Mouse (Mus musculus) neural tube, embryonic 13.5 days (tissue): ENCODE measurements around the gene Ripor3. TPM values are rescaled to one million over a fixed set of nuclear protein-coding genes. Genes with fewer than 3 reads are reported as not detected.
A peak's percentile ranks its signal among the peaks of the same experiment; 100 is the strongest.

Source experiments
- ATAC-seq: fragments of 200-750 bp; cut with Nextera tagmentation; 2 replicates; pipeline ENCODE4 v1.8.0; 2017; ENCODE audit warnings: low read depth, mild to moderate bottlenecking, moderate TSS enrichment, moderate library complexity
- H3K27ac ChIP-seq: fragments of 300-500 bp; sonication (generic); replicated peaks from 2 replicates; pipeline ENCODE4 v1.5.1; 2015; ENCODE audit warnings: moderate library complexity, mild to moderate bottlenecking, inconsistent platforms
- H3K27me3 ChIP-seq: fragments of 300-500 bp; sonication (generic); 2 replicates; pipeline ENCODE4 v1.6.1; 2015; ENCODE audit warnings: mild to moderate bottlenecking, inconsistent platforms
- H3K36me3 ChIP-seq: fragments of 300-500 bp; sonication (generic); 2 replicates; pipeline ENCODE4 v1.6.1; 2015; ENCODE audit warnings: mild to moderate bottlenecking, inconsistent platforms
- H3K4me1 ChIP-seq: fragments of 300-500 bp; sonication (generic); replicated peaks from 2 replicates; pipeline ENCODE4 v1.6.1; 2015; ENCODE audit warnings: inconsistent platforms
- H3K4me2 ChIP-seq: fragments of 300-500 bp; sonication (generic); 2 replicates; pipeline ENCODE4 v1.6.1; 2015; ENCODE audit warnings: inconsistent platforms, mild to moderate bottlenecking, moderate library complexity
- H3K4me3 ChIP-seq: fragments of 300-500 bp; sonication (generic); 2 replicates; pipeline ENCODE4 v1.5.1; 2015; ENCODE audit warnings: mild to moderate bottlenecking, inconsistent platforms
- H3K9ac ChIP-seq: fragments of 300-500 bp; sonication (generic); 2 replicates; pipeline ENCODE4 v1.6.1; 2015; ENCODE audit warnings: moderate library complexity, mild to moderate bottlenecking, inconsistent platforms
- H3K9me3 ChIP-seq: fragments of 300-500 bp; sonication (generic); 2 replicates; pipeline ENCODE4 v1.6.1; 2016; ENCODE audit warnings: inconsistent platforms
- WGBS: fragments of 180-500 bp; shearing (Covaris S2); methylation state at CpG from one replicate; pipeline ENCODE4 v1.1.7; 2015; 5-methylcytosine and 5-hydroxymethylcytosine counted together
- polyA plus RNA-seq: library from polyadenylated mRNA; unstranded; fragments of >200 nt; fragmentation: Nextera tagmentation; extraction: Ambion mirVana; gene quantifications from 2 replicates; pipeline ENCODE4 v1.2.1, GENCODE M21; 2015

Ripor3 gene
- polyA plus RNA-seq, 1 experiment from 2014 or later, result 0.61 TPM

GRCm38 (mm10) chr2:168046467-168046866, 36.0 kb upstream of the Ripor3 start:
- Histone ChIP-seq H3K27me3 (peaks cover 41% of the 10 kb centered on the region), H3K4me3 (no peak overlapping the region), H3K4me1 (peaks cover 27% of the 10 kb centered on the region), H3K9ac (no peak overlapping the region), H3K36me3 (no peaks in the 10 kb centered on the region), H3K27ac (no peak overlapping the region), H3K9me3 (no peaks in the 10 kb centered on the region), H3K4me2 (no peak overlapping the region)
- no peak for ATAC-seq
- 74% methylated on average over 4 of the region's 4 CpGs for WGBS

- Histone ChIP-seq H3K9me3 (no peaks in the 10 kb centered on the region), H3K36me3 (no peaks in the 10 kb centered on the region), H3K9ac (no peak overlapping the region), H3K4me1 (peaks cover 27% of the 10 kb centered on the region), H3K27me3 (peaks cover 34% of the 10 kb centered on the region), H3K4me3 (no peak overlapping the region), H3K27ac (no peak overlapping the region), H3K4me2 (no peak overlapping the region)
- WGBS, result 39% methylated on average over 5 of the region's 5 CpGs
- ATAC-seq, result no peak
Observed at GRCm38 (mm10) chr2:168045771-168046170, 35.4 kb upstream of the Ripor3 start.

DNA sequence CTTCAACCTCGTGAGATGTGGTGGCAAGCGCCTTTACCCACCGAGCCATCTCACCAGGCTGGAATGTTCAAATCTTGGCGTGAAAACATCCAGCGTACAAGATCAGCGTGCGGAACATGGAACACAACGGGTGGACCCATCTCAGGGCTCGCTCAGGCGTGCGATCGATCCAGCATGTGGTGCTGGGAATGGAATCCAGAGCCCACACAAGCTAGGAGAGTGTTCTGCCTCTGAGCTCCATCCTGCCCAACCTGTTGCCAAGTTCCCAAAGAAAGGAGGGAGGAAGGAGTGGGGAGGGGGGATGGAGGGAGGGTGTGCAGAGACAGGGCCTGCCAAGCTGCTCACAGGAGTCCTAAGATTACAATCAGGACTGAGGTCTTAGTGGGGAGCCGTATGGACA, 34.9 kb upstream of the Ripor3 start:
- peaks cover 26% of the 10 kb centered on the region for H3K4me1 ChIP-seq
- no peak overlapping the region for H3K9ac ChIP-seq
- H3K4me2 ChIP-seq, result no peak overlapping the region
- H3K4me3 ChIP-seq, result no peak overlapping the region
- ATAC-seq, result no peak
- H3K36me3 ChIP-seq, result no peaks in the 10 kb centered on the region
- H3K27ac ChIP-seq, result no peak overlapping the region
- WGBS, result 66% methylated on average over 13 of the region's 13 CpGs
- no peaks in the 10 kb centered on the region for H3K9me3 ChIP-seq
- H3K27me3 ChIP-seq, result peaks cover 30% of the 10 kb centered on the region

DNA sequence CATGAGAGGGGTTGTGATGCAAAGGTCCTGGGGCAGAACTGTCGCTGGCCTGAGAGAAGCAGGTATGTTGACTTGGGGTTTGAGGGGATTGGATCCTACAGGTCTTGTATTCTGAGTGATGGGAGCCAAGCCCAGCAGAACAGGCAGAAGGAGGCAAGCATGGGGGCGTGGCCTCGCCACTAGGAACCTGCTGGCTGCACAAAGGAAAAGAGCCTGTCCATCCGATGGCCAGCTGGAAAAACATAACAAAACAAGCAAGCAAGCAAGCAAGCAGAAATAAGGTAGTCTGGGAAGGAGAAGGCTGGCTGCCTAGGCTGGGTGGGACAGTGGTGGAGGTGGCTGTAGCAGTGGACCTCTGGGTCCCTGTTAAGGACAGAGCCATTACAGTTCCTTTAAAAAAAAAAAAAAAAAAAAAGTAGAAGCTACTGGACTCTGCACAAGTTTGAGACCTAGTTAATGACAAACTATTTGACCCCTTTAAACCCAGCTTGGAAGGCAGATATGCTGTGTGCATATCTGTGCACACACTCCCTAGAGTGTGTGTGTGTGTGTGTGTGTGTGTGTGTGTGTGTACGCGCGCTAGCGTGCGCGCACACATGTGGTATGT, 34.4 kb upstream of the Ripor3 start:
- Histone ChIP-seq H3K36me3 (no peaks in the 10 kb centered on the region), H3K27ac (no peak overlapping the region), H3K9me3 (no peaks in the 10 kb centered on the region), H3K9ac (no peak overlapping the region), H3K4me2 (no peak overlapping the region), H3K27me3 (peaks cover 24% of the 10 kb centered on the region), H3K4me3 (no peak overlapping the region), H3K4me1 (peaks cover 20% of the 10 kb centered on the region)
- WGBS, result 75% methylated on average over 10 of the region's 10 CpGs
- ATAC-seq, result no peak

DNA sequence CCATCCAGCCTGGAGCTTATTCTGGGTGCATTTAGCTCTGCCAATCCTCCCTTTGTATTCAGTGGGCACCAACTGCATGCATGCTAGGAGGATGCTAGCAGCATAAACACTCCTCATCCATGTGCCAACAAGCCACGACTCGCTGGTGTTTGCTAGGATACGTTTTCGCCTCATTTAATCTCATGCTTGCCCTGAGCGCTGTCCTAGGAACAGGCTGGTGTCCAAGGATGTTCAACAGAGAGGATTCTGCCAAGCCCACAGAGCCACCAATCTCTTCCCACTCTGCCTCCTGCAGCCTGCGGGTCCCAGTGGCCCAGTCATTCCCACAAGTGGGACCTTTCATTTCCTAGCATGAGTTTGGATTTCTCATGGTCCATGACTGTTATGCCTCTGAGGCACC, 31.6 kb upstream of the Ripor3 start:
- Histone ChIP-seq H3K27me3 (no peaks in the 10 kb centered on the region; the same call in 1 of the 2 replicates), H3K9me3 (no peaks in the 10 kb centered on the region), H3K4me2 (no peak overlapping the region), H3K4me3 (no peak overlapping the region), H3K27ac (no peak overlapping the region), H3K9ac (no peak overlapping the region), H3K36me3 (no peaks in the 10 kb centered on the region), H3K4me1 (peaks cover 15% of the 10 kb centered on the region)
- ATAC-seq, result peak; percentile 73; the same call in 1 of the 2 replicates
- WGBS, result 50% methylated on average over 6 of the region's 6 CpGs

- WGBS, result 43% methylated on average over 3 of the region's 3 CpGs
- ATAC-seq, result no peak
- no peaks in the 10 kb centered on the region for H3K36me3 ChIP-seq
- no peaks in the 10 kb centered on the region for H3K9me3 ChIP-seq
- no peak overlapping the region for H3K9ac ChIP-seq
- H3K27ac ChIP-seq, result no peak overlapping the region
- no peak overlapping the region for H3K4me2 ChIP-seq
- H3K4me1 ChIP-seq, result peaks cover 19% of the 10 kb centered on the region
- no peak overlapping the region for H3K4me3 ChIP-seq
- no peaks in the 10 kb centered on the region for H3K27me3 ChIP-seq
Observed at GRCm38 (mm10) chr2:168040751-168041150, 30.3 kb upstream of the Ripor3 start.

- Histone ChIP-seq H3K27me3 (no peaks in the 10 kb centered on the region), H3K4me2 (no peak overlapping the region), H3K4me1 (peaks cover 12% of the 10 kb centered on the region), H3K27ac (no peak overlapping the region), H3K9me3 (no peaks in the 10 kb centered on the region), H3K36me3 (no peaks in the 10 kb centered on the region), H3K9ac (no peak overlapping the region), H3K4me3 (no peak overlapping the region)
- 25% methylated on average over 3 of the region's 3 CpGs for WGBS
- ATAC-seq, result no peak
Observed at GRCm38 (mm10) chr2:168037063-168037462, 26.6 kb upstream of the Ripor3 start.

GRCm38 (mm10) chr2:168035907-168036306, 25.5 kb upstream of the Ripor3 start:
- H3K9me3 ChIP-seq, result no peaks in the 10 kb centered on the region
- H3K4me2 ChIP-seq, result no peak overlapping the region
- H3K27me3 ChIP-seq, result no peaks in the 10 kb centered on the region
- H3K27ac ChIP-seq, result no peak overlapping the region
- no peak overlapping the region for H3K9ac ChIP-seq
- ATAC-seq, result no peak
- no peak overlapping the region for H3K4me3 ChIP-seq
- WGBS, result 90% methylated on average over 6 of the region's 6 CpGs
- peaks cover 11% of the 10 kb centered on the region for H3K4me1 ChIP-seq
- no peaks in the 10 kb centered on the region for H3K36me3 ChIP-seq

DNA sequence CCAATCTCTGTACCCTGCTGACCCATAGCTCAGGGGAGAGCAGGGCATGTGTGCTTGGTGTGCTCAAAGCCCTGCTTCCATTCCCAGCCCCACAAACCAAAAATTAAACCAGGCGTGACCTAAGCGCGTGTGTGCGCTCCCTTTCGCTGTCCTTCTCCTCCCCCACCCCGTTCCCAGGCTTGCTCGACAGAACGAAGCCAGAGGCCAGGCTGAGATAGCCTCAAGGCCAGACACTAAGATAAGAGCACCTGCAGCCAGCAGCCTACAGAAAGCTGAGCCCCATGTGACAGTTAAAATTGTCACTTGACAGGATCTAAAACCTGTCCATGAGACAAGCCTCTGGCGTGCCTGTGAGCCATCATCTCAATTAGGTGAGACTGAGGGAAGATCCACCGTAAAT, 23.5 kb upstream of the Ripor3 start:
- no peak for ATAC-seq
- Histone ChIP-seq H3K4me1 (peaks cover 8% of the 10 kb centered on the region), H3K9me3 (no peaks in the 10 kb centered on the region), H3K4me2 (no peak overlapping the region), H3K27me3 (no peaks in the 10 kb centered on the region), H3K9ac (no peak overlapping the region), H3K4me3 (no peak overlapping the region), H3K27ac (no peak overlapping the region), H3K36me3 (no peaks in the 10 kb centered on the region)
- 65% methylated on average over 10 of the region's 10 CpGs for WGBS

DNA sequence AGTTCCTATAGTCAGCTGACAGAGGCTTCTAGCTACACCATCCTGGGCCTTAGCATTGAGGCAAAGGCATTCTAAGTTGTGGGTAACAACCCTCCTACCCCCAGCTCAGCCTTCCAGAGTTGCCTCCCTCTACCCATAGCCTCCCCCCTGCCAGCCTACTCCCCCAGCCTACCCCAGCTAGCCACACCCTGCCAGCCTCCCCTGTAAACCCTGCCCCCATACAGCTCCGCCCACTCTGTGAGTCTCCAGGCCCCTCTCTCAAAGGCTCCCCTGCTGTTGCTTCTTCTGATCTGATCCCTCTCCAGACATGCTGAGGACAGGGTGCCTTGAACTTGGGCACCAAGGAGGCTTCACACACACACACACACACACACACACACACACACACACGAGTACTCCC, 21.4 kb upstream of the Ripor3 start:
- Histone ChIP-seq H3K9me3 (no peaks in the 10 kb centered on the region), H3K4me3 (no peak overlapping the region), H3K4me1 (peaks cover 2% of the 10 kb centered on the region), H3K36me3 (no peaks in the 10 kb centered on the region), H3K27ac (no peak overlapping the region), H3K9ac (no peak overlapping the region), H3K27me3 (no peaks in the 10 kb centered on the region), H3K4me2 (no peak overlapping the region)
- WGBS, result 68% methylated on average over 2 of the region's 2 CpGs
- ATAC-seq, result no peak

- 95% methylated on average over 3 of the region's 3 CpGs for WGBS
- Histone ChIP-seq H3K36me3 (no peaks in the 10 kb centered on the region), H3K4me1 (no peaks in the 10 kb centered on the region), H3K9me3 (no peaks in the 10 kb centered on the region), H3K9ac (no peak overlapping the region), H3K4me3 (no peak overlapping the region), H3K4me2 (no peak overlapping the region), H3K27me3 (no peaks in the 10 kb centered on the region), H3K27ac (no peak overlapping the region)
- no peak for ATAC-seq
Observed at GRCm38 (mm10) chr2:168028376-168028775, 18.0 kb upstream of the Ripor3 start.

DNA sequence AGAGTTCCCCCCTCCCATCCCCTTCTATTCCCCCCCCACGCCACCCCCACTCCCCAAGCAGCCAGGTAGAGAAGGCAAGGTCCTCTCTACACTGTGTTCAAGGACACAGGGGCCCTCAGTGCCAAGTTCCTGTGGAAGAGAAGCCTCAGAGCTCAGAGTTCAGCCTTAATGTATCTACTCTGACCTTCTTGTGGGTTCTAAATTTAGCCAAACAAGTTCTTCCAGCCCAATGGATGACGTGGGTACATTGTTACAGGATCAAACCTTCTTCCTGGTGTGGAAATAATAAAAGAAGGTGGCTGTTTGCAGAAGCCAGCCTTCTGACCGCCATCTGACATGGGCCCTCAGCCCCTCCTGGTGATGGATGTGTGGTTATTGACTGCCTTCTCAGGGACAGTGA, 16.0 kb upstream of the Ripor3 start:
- Histone ChIP-seq H3K9ac (no peak overlapping the region), H3K36me3 (no peaks in the 10 kb centered on the region), H3K4me3 (no peak overlapping the region), H3K9me3 (no peaks in the 10 kb centered on the region), H3K4me2 (no peak overlapping the region), H3K27ac (no peak overlapping the region), H3K27me3 (no peaks in the 10 kb centered on the region), H3K4me1 (no peaks in the 10 kb centered on the region)
- ATAC-seq, result no peak
- WGBS, result 42% methylated on average over 3 of the region's 3 CpGs

DNA sequence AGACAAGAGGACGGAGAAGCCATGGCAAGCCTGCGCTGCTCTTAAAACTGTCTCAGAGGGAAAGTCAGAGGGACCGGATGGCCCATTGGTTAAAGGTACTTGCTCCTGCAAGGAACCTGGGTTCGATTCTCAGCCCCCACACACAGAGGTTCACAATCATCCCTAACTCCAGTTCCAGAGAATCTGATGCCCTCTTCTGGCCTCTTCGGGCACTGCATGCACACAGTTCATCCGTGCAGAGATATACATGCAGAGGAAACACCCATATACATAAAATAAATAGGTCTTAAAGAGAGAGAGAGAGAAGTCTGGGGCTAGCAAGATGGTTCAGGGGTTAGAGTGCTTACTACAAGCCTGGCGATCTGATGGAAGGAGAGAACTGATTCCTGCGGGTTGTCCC, 15.5 kb upstream of the Ripor3 start:
- Histone ChIP-seq H3K36me3 (no peaks in the 10 kb centered on the region), H3K4me1 (no peaks in the 10 kb centered on the region), H3K27me3 (no peaks in the 10 kb centered on the region), H3K27ac (no peak overlapping the region), H3K4me2 (no peak overlapping the region), H3K9ac (no peak overlapping the region), H3K9me3 (no peaks in the 10 kb centered on the region), H3K4me3 (no peak overlapping the region)
- no peak for ATAC-seq
- 89% methylated on average over 8 of the region's 8 CpGs for WGBS
